Mouse (Mus musculus) embryo, embryonic 10 days (tissue): ENCODE data around the gene Gpsm2.
"Not testable (repeated sequence)": the region's sequence is repeated elsewhere in the genome, so short reads cannot be mapped to it uniquely, and the experiment has no call there.

Source experiments
- DNase-seq: peaks from one replicate; pipeline ENCODE4 v3.0.0-alpha.2; 2015; ENCODE audit warnings: low spot score

The Gpsm2 gene

DNA sequence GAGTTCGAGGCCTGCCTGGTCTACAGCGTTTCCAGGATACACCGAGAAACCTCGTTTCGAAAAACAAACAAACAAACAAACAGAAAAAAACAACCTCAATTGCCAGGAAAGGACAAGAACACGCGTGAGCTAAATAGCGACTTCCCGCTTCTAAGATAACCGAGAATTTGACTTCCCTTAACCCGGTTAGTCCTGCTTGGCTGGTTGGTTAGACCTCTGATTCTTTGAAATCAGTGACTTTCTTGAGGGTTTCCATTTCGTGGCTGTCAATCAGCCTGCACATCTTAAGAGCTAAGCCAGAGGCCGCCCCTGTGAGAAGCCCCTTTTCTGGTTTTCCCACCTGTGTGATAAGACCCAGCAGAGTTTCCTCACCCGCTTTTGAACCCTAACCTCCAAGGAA lies 67.5 kb downstream of the Gpsm2 start:
- peak; percentile 16 for DNase-seq

DNA sequence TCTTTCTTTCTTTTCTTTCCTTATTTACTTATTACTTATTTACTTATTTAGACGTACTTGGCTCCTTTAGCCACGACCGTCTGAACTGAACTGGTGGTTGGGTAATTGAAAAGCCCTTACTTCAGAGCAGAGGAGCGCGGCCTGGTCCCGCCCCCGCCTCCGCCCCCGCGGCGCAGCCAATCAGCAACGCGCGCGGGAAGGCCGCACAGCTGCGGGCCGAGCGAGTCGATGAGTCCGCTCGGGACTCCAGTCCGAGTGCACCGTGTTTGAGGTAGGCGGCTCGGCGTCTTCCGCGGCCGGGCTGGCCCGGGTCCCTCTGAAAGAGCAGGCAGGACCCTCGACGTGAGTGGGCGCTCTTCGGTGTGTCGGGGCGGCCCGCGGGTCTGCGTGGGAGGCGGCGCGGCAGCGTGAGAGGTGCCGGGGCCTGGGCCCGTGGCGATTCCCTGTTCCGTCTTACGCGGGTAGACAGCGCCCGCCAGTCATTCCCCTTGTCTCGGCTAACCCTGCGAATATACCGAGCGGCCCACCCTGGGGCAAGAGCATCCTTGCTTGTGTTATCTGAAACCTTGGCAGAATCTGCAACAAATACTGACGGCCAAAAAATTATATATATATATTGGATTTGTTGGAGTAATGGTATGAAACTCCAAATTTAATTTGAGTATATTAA lies 68.3 kb downstream of the Gpsm2 start, which contains the start of gene Clcc1:
Gene Clcc1 (plus strand): TSS at position 204 of the 670 bp plus-strand sequence.
- peak; percentile 94 for DNase-seq

DNA sequence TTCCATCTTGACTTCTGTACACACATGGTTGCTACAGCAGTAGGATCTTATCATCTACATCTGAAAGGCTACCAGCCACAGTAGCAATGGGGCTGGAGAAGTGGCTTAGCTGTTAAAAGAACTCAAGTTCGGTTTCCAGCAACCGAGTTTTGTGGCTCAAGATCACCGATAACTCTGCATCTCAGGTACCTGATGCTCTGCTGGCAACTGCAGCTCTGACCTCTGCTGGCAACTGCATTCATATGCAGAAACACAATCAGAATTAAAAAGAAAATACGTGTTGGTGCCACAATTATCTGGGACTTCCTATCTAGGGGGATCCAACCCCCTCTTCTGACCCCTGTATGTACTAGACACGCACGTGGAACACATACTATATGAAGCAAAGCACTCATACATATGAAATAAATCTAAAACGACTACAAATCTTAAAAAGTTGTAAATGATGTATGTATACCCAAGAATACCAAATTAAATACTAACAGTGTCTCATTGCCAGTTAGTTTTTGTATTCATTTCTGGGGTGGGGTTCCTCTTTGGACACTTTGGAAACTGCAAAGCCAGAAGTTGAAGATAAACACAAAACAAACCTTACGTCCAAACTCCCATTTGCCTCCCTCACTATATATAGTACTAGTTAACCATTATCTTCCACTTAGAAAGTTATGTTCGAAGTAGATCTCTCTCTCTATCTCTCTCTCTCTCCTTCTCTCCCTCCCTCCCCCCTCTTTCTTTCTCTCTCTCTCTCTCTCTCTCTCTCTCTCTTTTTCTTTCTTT lies 69.1 kb downstream of the Gpsm2 start:
- DNase-seq, result peak; percentile 35

DNA sequence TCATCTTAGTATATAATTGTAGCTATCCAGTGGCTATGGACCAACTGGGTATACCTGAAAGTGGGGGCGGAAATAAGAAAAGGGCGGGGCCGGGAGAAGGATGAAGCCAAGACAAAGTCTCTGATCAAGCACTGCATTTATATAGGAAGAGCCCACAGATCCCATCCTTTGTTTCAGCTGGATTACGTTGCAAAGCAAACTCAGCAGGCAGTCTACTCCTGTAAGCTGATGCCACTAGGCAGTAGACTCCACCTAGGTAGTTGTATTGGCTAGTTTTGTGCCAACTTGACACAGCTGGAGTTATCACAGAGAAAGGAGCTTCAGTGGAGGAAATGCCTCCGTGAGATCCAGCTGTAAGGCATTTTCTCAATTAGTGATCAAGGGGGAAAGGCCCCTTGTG lies 74.4 kb downstream of the Gpsm2 start:
- DNase-seq, result not testable (repeated sequence)

DNA sequence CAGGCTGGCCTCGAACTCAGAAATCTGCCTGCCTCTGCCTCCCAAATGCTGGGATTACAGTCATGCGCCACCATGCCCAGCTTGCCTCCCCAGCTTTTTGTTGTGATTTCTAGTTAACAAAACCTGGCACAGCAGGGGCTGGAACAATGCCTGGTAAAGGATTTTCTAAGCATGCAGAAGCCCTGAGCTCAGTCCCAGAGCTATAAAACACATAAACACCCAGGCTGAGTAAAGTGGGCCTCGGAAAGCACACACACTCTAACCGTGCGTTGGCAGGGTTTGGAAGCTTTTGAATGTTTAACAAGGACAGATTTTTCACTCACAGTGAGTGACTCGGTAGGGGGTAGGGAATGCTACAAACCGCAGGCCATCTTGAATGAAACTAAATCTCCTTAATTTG lies 76.1 kb downstream of the Gpsm2 start:
- DNase-seq, result no peak

DNA sequence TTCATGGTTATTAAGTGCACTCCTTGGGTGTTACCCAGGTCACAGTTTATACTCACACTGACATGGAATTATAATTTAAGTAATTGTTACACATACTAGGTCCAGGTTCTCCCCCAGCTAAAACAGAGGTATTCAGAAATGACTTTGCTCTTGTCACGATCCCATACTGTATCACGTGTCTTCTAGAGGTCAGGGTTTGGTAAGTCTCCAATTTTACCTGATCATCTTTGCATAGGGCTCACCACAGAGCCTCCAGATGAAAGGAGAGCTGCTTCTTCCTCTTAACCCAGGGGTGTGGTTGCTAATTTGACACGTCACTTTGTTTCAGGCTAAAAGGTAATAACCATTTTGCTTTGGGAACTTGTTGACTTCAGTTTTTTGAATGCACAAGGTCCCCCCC lies 77.3 kb downstream of the Gpsm2 start:
- no peak for DNase-seq

DNA sequence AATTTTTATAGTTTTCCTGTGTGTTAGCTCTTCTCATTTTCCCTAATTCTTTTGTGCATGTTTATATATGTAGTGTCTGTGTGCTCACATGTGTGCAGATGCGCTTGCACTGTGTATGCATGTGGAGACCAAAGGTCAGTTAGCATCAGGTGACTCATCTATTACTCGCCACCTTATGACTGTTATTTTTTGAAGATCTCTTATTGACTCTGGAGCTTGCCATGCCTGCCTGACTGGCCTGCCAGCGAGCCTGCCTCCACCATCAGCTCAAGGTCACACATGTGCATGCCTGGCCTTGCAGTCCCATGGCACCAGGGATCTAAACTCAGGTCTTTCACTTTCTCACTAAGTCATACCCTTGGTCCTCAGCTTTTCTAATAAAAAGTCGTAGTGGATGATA lies 81.1 kb downstream of the Gpsm2 start:
- DNase-seq, result no peak

DNA sequence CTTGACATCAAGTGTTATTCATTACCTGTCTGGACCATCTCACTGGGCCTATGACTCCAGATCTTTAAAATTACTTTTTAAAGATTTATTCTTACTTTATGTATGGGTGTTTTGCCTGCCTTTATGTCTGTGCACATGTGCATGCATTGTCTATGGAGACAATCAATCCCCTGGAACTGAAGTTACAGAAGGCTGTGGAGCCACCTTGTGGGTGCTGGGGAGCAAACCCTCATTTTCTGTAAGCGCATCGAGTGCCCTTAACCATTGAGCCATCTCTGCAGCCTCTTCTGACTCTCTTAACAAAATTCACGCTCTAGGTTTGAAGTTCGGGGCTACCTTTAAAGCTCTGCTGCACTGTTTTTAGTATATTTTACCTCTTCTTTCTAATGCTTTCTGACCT lies 82.7 kb downstream of the Gpsm2 start:
- peak; percentile 29 for DNase-seq

DNA sequence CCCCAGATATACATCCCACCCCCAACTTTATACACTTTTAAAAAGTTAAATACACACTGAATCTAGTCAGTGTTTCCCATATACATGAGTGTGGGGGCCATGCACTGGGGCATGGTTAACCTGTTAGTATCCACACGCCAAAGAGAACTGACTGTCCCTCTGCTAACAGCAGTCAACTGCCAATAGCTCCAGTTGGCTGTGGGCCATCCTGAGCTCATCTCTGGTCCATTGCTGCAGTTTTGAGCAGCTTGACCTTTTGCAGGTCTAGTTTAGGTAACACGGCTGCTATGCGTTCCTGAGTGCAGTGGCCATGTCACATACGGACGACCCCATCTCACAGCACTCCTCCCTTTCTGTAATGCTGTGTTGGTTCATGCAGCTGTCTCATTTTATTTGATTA lies 87.3 kb downstream of the Gpsm2 start:
- no peak for DNase-seq
